Mouse (Mus musculus) embryo, embryonic 11 days (tissue): ENCODE measurements around the gene Impdh2.

ENCODE experiments used
- DNase-seq: peaks from one replicate; pipeline ENCODE4 v3.0.0-alpha.2; 2015

The Impdh2 gene

GRCm38 (mm10) chr9:108611488-108611887, 51.4 kb downstream of the Impdh2 start:
- DNase-seq, result no peak
